Mouse (Mus musculus): ENCODE data around the gene Dhx30.
"Not testable (repeated sequence)": the region's sequence is repeated elsewhere in the genome, so short reads cannot be mapped to it uniquely, and the experiment has no call there.

Dhx30 gene

DNA sequence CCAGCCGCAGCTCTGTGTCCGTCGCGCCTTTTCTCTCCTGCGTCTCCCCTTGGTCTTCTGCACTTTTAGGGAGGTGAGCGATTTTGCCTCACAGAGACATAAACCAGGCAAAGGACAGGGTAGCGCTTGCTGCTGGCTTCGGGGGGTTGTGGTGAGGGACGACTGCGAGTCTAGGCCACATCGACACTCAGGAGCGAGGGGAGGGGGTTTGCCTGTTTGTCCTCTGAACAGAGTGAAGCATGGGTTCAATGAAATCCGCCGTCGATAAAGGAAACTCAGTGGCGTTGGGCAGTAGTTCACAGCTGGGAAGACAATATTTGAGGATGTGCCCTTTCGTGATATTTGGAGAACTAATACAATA lies at the start of gene Dhx30:
Gene Dhx30 (minus strand): TSS at position 52 of the 361 bp plus-strand sequence.
- DNase-seq = no peak

DNA sequence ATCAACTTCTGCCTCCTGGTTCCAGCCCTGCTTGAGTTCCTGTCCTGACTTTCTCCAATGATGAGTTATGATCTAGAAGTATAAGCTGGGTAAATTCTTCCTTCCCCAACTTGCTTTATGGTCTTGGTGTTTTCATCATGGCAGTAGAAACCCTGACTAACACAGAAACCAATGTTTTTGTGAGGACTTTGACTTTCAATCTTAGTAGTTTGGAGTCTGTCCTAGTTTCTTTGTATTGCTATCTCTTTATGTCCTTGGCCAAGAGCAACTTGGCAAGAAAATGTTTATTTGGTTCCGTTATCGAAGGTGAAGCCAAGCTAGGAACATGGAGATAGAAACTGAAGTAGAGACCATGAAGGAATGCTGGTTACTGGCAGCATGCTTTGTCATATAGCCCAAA lies 45.4 kb upstream of the Dhx30 start:
- DNase-seq = no peak

DNA sequence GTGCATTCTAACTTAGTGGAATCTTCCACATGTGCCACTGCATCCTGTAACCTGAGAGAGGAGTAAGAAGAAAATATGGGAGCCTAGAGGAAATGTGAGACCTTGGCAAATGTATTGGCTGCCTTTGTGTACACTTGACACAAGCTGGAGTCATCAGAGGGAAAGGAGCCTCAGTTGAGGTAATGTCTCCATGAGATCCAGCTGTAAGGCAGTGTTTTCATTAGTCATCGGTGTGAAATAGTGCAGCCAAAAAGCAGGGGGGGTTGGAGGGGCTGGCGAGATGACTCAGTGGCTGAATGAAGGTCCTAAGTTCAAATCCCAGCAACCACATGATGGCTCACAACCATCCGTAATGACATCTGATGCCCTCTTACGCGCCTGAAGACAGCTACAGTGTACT lies 44.8 kb upstream of the Dhx30 start:
- no peak for DNase-seq

DNA sequence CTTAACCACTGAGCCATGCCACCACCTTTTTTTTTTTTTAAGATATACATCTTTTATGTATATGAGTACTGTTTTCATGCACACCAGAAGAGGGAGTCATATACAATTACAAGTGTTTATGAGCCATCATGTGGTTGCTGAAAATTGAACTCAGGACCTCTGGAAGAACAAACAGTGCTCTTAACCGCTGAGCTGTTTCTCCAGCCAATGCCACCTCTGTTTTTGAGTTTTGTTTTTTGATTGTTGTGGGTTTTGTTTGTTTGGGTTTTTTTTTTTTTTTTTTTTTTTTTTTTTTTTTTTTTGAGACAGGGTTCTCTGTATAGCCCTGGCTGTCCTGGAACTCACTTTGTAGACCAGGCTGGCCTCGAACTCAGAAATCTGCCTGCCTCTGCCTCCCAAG lies 42.9 kb upstream of the Dhx30 start:
- DNase-seq = not testable (repeated sequence)

GRCm38 (mm10) chr9:110159036-110159435 lies 41.4 kb upstream of the Dhx30 start:
- no peak for DNase-seq

DNA sequence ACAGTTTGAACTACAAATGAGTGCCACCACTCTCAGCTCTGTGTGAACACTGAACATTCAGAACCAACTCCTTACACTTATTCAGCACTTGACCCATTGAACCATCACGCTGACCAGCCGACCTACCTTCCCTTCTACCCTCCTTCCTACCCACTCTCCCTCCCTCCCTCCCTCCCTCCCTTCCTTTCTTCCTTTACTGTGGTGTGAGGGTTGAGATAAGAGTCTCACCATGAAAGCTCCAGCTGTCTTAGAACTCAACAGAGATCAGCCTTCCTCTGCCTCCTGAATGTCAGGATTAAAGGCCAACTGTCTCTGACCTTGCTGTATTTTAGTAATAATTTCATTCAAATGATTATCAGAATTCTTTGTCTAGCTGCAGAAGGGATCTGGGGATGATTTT lies 31.0 kb upstream of the Dhx30 start:
- DNase-seq = no peak

DNA sequence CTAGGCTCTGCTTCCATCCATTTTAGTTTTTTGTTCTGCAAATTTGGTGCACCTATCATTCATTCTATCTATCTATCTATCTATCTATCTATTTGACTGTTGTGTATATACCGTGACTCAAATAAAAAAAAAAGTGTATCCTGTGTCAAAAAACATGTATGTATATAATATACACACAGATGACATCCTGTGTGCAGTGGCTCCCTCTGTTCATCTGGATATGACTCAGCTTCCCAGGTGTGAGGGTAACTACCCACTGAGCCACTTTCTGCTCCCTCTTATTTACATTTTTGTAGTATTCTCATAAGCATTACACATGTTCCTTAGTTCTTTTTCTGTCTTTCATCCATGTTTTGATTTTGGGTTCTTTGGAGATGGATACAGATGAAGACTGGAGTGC lies 24.5 kb upstream of the Dhx30 start:
- no peak for DNase-seq

GRCm38 (mm10) chr9:110139119-110139518 lies 21.5 kb upstream of the Dhx30 start:
- peak; percentile 26 for DNase-seq

- no peak for DNase-seq
Observed at GRCm38 (mm10) chr9:110134176-110134575, 16.5 kb upstream of the Dhx30 start.

DNA sequence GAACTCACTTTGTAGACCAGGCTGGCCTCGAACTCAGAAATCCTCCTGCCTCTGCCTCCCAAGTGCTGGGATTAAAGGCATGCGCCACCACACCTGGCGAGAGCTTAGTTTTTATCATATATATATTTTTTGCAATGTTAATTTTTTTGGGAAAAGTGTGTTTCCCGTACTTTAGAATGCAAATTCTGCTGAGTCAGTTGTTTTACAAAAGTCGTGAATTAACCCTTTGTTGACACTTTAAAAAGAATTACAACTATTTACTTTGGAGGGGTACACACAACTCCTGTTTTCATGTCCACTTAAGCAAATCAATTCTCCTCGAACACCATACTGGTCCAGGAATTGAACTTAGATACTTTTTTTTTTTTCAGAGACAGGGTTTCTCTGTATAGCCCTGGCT lies 15.3 kb upstream of the Dhx30 start:
- DNase-seq = no peak

DNA sequence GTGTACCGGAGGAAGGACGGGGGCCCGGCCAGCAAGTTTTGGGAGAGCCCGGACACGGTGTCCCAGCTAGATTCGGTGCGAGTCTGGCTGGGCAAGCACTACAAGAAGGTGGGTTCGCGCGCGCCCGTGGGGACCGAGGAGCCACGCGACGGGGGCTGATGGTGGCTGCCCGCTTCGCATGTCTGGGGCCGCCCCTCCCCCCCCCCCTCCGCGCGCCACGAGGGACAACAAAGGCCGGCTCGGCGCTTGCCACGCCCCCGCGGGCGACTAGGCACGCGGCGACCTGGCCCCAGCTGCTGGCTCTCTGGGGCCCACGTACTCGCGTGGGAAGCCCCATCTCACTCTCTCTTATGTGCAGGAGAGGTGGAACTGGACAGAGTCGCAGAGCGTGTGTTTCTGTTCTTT lies 14.6 kb upstream of the Dhx30 start:
- peak; percentile 75 for DNase-seq

GRCm38 (mm10) chr9:110131525-110132197 lies 14.0 kb upstream of the Dhx30 start:
- peak; percentile 100 for DNase-seq

DNA sequence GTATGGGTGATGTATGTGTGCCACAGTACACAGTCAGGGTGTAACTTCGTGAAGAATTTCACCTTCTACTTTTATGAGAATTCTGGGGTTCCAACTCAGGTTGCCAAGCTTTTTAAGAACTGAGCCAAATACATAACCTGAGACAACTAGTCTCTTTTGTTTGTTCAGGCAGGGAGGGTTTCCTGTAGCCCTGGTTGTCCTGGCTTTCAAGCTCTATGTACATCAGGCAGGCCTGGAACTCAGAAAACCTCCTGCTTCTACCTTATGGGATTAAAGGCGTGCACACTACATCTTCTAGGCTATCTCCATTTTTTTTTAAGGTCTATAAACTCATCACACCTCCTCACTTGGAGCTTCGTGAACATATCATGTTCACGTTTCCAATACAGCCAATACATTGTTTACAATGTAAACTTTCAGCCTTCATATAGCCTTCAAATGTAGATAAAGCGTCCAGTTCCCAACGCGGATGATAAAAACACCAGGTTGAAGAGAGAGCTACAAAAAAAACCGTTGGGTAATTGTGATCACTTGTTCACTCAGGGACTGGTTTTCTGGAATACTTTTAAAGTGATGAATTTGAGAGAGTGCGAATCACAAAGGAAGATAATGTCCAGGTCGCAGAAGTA lies 13.4 kb upstream of the Dhx30 start:
- DNase-seq = no peak

DNA sequence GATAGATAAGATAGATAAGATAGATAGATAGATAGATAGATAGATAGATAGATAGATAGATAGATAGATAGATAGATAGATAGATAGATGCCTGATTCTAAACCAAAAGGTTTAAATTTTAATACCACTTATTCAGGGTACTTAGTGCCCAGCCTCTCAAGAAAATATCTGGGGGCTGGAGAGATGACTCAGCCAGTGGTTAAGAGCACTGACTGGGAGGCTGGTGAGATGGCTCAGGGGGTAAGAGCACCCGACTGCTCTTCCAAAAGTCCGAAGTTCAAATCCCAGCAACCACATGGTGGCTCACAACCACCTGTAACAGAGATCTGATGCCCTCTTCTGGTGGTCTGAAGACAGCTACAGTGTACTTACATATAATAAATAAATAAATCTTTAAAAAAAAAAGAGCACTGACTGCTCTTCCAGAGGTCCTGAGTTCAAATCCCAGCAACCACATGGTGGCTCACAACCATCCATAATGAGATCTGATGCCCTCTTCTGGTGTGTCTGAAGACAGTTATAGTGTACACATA lies 6.4 kb upstream of the Dhx30 start:
- DNase-seq = not testable (repeated sequence)

DNA sequence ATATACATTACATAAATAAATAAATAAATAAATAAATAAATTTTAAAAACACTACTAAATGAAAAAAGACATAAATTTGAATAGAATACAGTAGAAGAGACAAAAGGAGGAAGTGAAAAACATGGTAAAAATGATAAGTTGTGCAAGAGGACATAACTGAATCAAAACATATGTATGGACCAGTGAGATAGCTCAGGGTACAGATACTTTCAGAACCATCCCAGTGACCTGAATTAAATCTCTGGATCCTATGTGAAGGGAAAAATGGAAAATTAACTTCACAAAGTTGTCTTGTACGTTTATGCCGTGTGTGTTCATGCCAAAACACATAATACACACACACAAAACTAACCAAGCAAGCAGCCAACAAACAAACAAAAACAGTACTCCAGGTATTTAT lies 5.7 kb upstream of the Dhx30 start:
- no peak for DNase-seq

DNA sequence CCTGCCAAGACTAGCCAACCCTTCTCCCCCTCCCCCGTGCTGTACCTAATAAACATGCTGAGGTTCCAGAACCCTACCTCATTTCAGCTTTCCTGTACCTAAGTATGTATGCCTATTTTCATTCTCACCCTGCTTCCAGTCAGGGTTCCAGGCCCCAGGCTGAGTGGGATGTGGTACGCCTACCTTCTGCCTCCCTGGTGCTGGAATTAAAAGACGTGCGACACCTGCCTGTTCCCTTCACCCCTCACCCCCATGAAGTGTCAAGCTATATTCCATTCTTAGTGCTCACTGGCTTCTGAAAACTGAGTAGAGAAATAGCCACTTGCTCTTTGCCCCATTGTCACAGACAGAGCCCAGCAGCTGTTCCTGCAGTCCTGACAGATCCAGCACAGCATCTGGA lies 3.8 kb upstream of the Dhx30 start:
- DNase-seq = no peak

DNA sequence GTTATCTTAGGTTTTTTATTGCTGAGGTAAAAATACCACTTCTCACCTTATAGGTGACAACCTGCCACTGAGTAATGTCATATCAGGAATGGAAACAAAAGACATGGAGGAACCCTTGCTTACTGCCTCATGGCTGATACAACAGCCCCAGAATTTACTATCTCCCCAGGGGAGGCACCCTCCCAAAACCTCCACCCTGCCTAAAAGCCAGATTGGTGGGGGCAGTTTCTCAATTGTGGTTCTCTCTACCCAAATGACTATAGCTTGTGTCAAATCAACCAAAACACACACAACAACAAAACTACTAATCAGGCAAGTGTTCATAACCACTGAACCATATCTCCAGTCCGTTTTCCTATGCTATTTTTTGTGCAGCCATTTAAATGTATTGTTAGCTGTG lies 619 bp upstream of the Dhx30 start:
- peak; percentile 41 for DNase-seq

GRCm38 (mm10) chr9:110116977-110117778 lies 452 bp downstream of the Dhx30 start, which contains the start of gene Smarcc1:
Gene Smarcc1 (plus strand): TSS chr9:110117708.
- peak; percentile 90 for DNase-seq

GRCm38 (mm10) chr9:110116353-110116976 lies 1.2 kb downstream of the Dhx30 start:
- no peak for DNase-seq

GRCm38 (mm10) chr9:110100627-110101600 lies 16.7 kb downstream of the Dhx30 start:
- peak; percentile 95 for DNase-seq

DNA sequence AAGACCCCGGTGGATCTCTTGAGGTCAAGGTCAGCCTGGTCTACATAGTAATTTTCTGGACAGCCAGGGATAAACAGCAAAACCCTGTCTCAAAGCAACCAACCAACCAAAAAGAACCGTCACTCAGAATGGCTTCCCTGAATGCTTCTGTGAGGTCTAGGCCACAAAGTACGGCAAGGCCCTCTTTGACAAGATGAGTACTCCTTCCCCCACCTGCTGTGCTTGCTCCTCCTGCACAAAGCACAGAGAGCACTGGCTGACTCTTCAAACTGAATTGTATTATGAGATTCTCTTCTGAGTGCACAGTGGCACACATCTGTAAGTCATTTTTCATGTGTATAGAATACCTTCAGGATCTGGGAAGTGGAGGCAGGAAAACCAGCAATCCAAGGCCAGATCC lies 19.8 kb downstream of the Dhx30 start:
- DNase-seq = no peak

GRCm38 (mm10) chr9:110094761-110095160 lies 22.9 kb downstream of the Dhx30 start:
- no peak for DNase-seq

Measured in liver (tissue).